Mouse (Mus musculus) cerebellum, adult 2 months (tissue): ENCODE data around the gene Scamp1.

Experiments
- CTCF ChIP-seq: fragments of 200-500 bp; IDR thresholded peaks from 2 replicates; pipeline ENCODE4 v1.5.1; 2011; ENCODE audit warnings: low read depth, mild to moderate bottlenecking, control low read depth, low read length, moderate library complexity, borderline replicate concordance; ENCODE audit not compliant: insufficient read depth
- POLR2A ChIP-seq: fragments of 200-500 bp; IDR thresholded peaks from 2 replicates; pipeline ENCODE4 v1.6.1; 2011; ENCODE audit warnings: low read length, control low read depth, borderline replicate concordance; ENCODE audit not compliant: insufficient read depth

DNA sequence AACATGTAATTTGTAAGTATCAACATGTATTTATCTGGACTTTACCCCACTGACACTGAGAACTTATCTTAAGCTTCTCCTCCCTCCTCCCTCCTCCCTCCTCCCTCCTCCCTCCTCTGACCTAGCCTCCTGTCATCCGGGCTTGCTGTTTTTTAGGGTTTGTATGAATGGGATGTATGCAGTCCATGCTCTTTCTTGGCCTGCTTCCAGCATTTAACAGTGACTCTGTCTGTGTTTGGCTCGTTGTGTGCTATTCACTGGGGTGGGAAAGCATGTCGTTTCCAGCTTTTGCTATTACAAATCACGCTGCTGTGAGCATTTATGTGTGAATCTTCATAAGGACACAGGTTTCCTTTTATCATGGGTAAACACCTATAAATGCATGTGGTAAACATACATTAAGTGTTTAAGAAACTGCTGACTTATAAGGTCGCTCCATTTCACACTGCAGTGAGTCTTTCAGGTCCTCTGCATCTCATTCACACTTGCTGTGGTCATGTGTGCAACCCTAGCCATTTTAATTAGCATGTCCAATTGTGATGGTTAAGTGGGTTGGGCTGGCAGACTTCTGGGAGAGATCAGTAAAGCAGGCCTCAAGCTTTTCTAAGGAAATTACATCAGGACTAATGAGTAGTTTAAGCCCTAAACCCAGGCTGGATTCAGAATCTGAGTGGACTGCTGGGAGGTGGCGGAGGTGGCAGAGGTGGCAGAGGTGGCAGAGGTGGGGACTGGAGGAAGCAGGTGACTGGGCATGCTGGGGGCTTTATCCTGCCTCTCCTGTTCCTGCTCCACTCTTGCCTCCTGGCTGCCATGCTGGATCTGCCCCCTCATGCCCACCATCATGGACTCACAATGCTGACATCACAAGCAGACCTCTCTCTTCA, 74.2 kb downstream of the Scamp1 start:
- TF ChIP-seq CTCF (no peak), POLR2A (no peak)
